Mouse (Mus musculus) thymus, postnatal 4 days (tissue): ENCODE measurements around the gene Zfp661.
A peak's percentile ranks its signal among the peaks of the same experiment; 100 is the strongest.
"Not testable (repeated sequence)": the region's sequence is repeated elsewhere in the genome, so short reads cannot be mapped to it uniquely, and the experiment has no call there.

ENCODE experiments used
- DNase-seq: peaks from one replicate; pipeline ENCODE4 v3.0.0; 2021

The Zfp661 gene

GRCm38 (mm10) chr2:127586694-127587513 is at the start of gene Zfp661, which contains the start of gene Mrps5:
TSS of gene Zfp661 (minus strand) at chr2:127587094.
TSS of gene Mrps5 (plus strand) at chr2:127587222.
- DNase-seq, result peak; percentile 91

GRCm38 (mm10) chr2:127635581-127635980 is 48.7 kb upstream of the Zfp661 start:
- DNase-seq, result no peak

GRCm38 (mm10) chr2:127632601-127633000 is 45.7 kb upstream of the Zfp661 start:
- DNase-seq, result no peak

GRCm38 (mm10) chr2:127627990-127628570 is 41.2 kb upstream of the Zfp661 start:
- DNase-seq, result no peak

GRCm38 (mm10) chr2:127627354-127627753 is 40.5 kb upstream of the Zfp661 start:
- no peak for DNase-seq

GRCm38 (mm10) chr2:127625659-127626058 is 38.8 kb upstream of the Zfp661 start:
- DNase-seq, result no peak

GRCm38 (mm10) chr2:127624786-127625185 is 37.9 kb upstream of the Zfp661 start:
- DNase-seq, result no peak

- no peak for DNase-seq
Measured at GRCm38 (mm10) chr2:127622065-127622464, 35.2 kb upstream of the Zfp661 start.

- DNase-seq, result no peak
Measured at GRCm38 (mm10) chr2:127619311-127619710, 32.4 kb upstream of the Zfp661 start.

GRCm38 (mm10) chr2:127612288-127612687 is 25.4 kb upstream of the Zfp661 start:
- DNase-seq, result no peak

GRCm38 (mm10) chr2:127611386-127611785 is 24.5 kb upstream of the Zfp661 start:
- DNase-seq, result no peak

- DNase-seq, result no peak
Measured at GRCm38 (mm10) chr2:127608986-127609385, 22.1 kb upstream of the Zfp661 start.

- no peak for DNase-seq
Measured at GRCm38 (mm10) chr2:127608234-127608633, 21.3 kb upstream of the Zfp661 start.

- no peak for DNase-seq
Measured at GRCm38 (mm10) chr2:127605203-127605602, 18.3 kb upstream of the Zfp661 start.

- not testable (repeated sequence) for DNase-seq
Measured at GRCm38 (mm10) chr2:127603383-127603782, 16.5 kb upstream of the Zfp661 start.

- peak; percentile 56 for DNase-seq
Measured at GRCm38 (mm10) chr2:127590840-127591239, 3.9 kb upstream of the Zfp661 start.

GRCm38 (mm10) chr2:127590204-127590603 is 3.3 kb upstream of the Zfp661 start:
- DNase-seq, result peak; percentile 71

GRCm38 (mm10) chr2:127588897-127589296 is 2.0 kb upstream of the Zfp661 start:
- DNase-seq, result no peak

GRCm38 (mm10) chr2:127587514-127587844 is 585 bp upstream of the Zfp661 start:
- no peak for DNase-seq

GRCm38 (mm10) chr2:127584436-127584858 is 2.4 kb downstream of the Zfp661 start:
- DNase-seq, result peak; percentile 95

- no peak for DNase-seq
Measured at GRCm38 (mm10) chr2:127573322-127573721, 13.6 kb downstream of the Zfp661 start.

GRCm38 (mm10) chr2:127559070-127559966 is 27.6 kb downstream of the Zfp661 start:
- peak; percentile 93 for DNase-seq

GRCm38 (mm10) chr2:127551078-127551477 is 35.8 kb downstream of the Zfp661 start:
- peak; percentile 18 for DNase-seq
